9 mouse cellular contexts compared by ENCODE assay signal in the genomic region with DNA sequence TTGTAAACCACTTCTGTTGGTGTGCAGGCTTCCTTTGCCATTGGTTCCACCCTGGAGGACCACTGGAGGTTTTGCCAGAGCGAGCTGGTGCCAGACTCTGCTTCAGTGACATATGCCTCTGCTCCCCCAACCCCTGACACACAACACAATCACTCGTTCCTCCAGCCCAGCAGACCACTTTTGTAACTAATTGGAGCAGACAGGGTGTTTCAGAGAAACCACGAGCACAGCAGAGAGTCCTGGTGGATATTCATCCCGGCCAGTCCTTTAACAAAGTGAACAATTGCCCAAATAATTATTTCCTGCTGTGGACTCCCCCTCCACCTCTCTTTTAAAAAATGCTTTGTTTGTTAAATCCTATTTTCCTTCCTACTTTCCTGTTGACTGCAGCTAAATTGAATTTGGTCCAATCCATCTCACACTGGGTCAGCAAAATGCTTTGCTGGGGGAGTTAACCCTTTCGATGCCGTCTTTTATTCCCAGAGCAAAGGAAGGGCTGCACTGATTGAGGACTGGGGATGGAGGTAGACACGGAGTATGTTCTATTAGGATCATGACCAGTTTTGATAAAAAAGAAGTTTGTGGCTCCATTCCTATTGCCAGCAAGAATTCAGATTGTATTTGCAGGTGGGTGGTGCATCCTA.
DNase-seq lines count a peak whose midpoint lies in the region; ATAC-seq and TF ChIP-seq lines count a peak whose summit lies in the region.
"Had no signal": no experiment of that assay in that cellular context is flagged by ENCODE, and none has a peak within 500 bp of the region (broad histone marks: within the 10 kb centered on the region; RNA-seq: fewer than 3 reads in every experiment).

No protein-coding gene starts in this region.

- 28% methylated on average over 7 of the region's 7 CpGs for WGBS in lung, embryonic 15.5 days
- 16% methylated on average over 7 of the region's 7 CpGs for WGBS in embryonic facial prominence, embryonic 15.5 days
- WGBS in hindbrain, embryonic 15.5 days = 10% methylated on average over 7 of the region's 7 CpGs
- WGBS in midbrain, postnatal 0 days = 7% methylated on average over 7 of the region's 7 CpGs

- peaks cover 2% of the 10 kb centered on the region; the same call in 1 of the 2 replicates for H3K27me3 ChIP-seq in lung, embryonic 15.5 days
- peaks cover 31% of the 10 kb centered on the region for H3K27me3 ChIP-seq in embryonic facial prominence, embryonic 15.5 days
- 0 out of 2 replicates have a peak, but pooled peaks cover 10% of the 10 kb centered on the region for H3K27me3 ChIP-seq in hindbrain, embryonic 15.5 days
- no peaks in the 10 kb centered on the region for H3K27me3 ChIP-seq in midbrain, postnatal 0 days (ENCODE audit: insufficient read depth, low read length)

- no peak for ATAC-seq in lung, embryonic 15.5 days (ENCODE audit: borderline replicate concordance, extremely low read depth, low FRiP score, low TSS enrichment)
- peak; percentile 39; the same call in 1 of the 2 replicates for ATAC-seq in embryonic facial prominence, embryonic 15.5 days (ENCODE audit: insufficient number of reproducible peaks, low FRiP score, low TSS enrichment, low read depth)
- ATAC-seq in hindbrain, embryonic 15.5 days (ENCODE audit: low FRiP score, low read depth) = peak; percentile 61
- ATAC-seq in midbrain, postnatal 0 days (ENCODE audit: low FRiP score) = no peak

- DNase-seq in lung, postnatal 36 days = no peak
- DNase-seq in midbrain, postnatal 0 days (ENCODE audit: low spot score) = peak; percentile 68
- no peak for DNase-seq in layer of hippocampus, adult 18-20 months (ENCODE audit: low spot score in 2 of 2)
- DNase-seq in kidney, adult 9 months = no peak
- DNase-seq in gastrocnemius, postnatal 10 days = no peak
- DNase-seq: cerebellum, adult 9-11 months had no signal

- no peak for TF ChIP-seq CTCF in midbrain, postnatal 0 days (IDR thresholded peaks at IDR 0.05)

- H3K36me3 ChIP-seq in lung, embryonic 15.5 days = no peaks in the 10 kb centered on the region
- H3K36me3 ChIP-seq in embryonic facial prominence, embryonic 15.5 days = no peaks in the 10 kb centered on the region
- no peaks in the 10 kb centered on the region for H3K36me3 ChIP-seq in hindbrain, embryonic 15.5 days
- no peaks in the 10 kb centered on the region for H3K36me3 ChIP-seq in midbrain, postnatal 0 days (ENCODE audit: insufficient read depth, low read length)

- H3K27ac ChIP-seq in lung, embryonic 15.5 days = peak overlapping the region; percentile 55; the same call in 1 of the 2 replicates
- peak overlapping the region; percentile 30; the same call in 1 of the 2 replicates for H3K27ac ChIP-seq in embryonic facial prominence, embryonic 15.5 days (replicated peaks)
- H3K27ac ChIP-seq in hindbrain, embryonic 15.5 days (replicated peaks) = no peak overlapping the region
- H3K27ac ChIP-seq in midbrain, postnatal 0 days (ENCODE audit: low read depth, low read length) = no peak overlapping the region

- H3K4me2 ChIP-seq in lung, embryonic 15.5 days = no peak overlapping the region
- no peak overlapping the region for H3K4me2 ChIP-seq in embryonic facial prominence, embryonic 15.5 days (replicated peaks)
- no peak overlapping the region for H3K4me2 ChIP-seq in hindbrain, embryonic 15.5 days
- no peak overlapping the region for H3K4me2 ChIP-seq in midbrain, postnatal 0 days (ENCODE audit: low read depth, low read length, poor library complexity, severe bottlenecking)

- H3K4me1 ChIP-seq in lung, embryonic 15.5 days = peaks cover 32% of the 10 kb centered on the region
- H3K4me1 ChIP-seq in embryonic facial prominence, embryonic 15.5 days = peaks cover 25% of the 10 kb centered on the region
- H3K4me1 ChIP-seq in hindbrain, embryonic 15.5 days (replicated peaks) = peaks cover 29% of the 10 kb centered on the region
- no peaks in the 10 kb centered on the region for H3K4me1 ChIP-seq in midbrain, postnatal 0 days (ENCODE audit: insufficient read depth, low read length)

- H3K9me3 ChIP-seq in lung, embryonic 15.5 days = no peaks in the 10 kb centered on the region
- H3K9me3 ChIP-seq in embryonic facial prominence, embryonic 15.5 days (replicated peaks) = no peaks in the 10 kb centered on the region
- no peaks in the 10 kb centered on the region for H3K9me3 ChIP-seq in hindbrain, embryonic 15.5 days
- H3K9me3 ChIP-seq in midbrain, postnatal 0 days (ENCODE audit: low read length) = no peaks in the 10 kb centered on the region

- H3K4me3 ChIP-seq in lung, embryonic 15.5 days = no peak overlapping the region
- H3K4me3 ChIP-seq in embryonic facial prominence, embryonic 15.5 days (replicated peaks) = no peak overlapping the region
- no peak overlapping the region for H3K4me3 ChIP-seq in hindbrain, embryonic 15.5 days
- no peak overlapping the region for H3K4me3 ChIP-seq in midbrain, postnatal 0 days (ENCODE audit: low read depth, low read length)

- H3K9ac ChIP-seq in lung, embryonic 15.5 days = no peak overlapping the region
- no peak overlapping the region for H3K9ac ChIP-seq in embryonic facial prominence, embryonic 15.5 days
- H3K9ac ChIP-seq in hindbrain, embryonic 15.5 days = no peak overlapping the region
- H3K9ac ChIP-seq in midbrain, postnatal 0 days (replicated peaks; ENCODE audit: low read length, poor library complexity, severe bottlenecking) = no peak overlapping the region

Comparison
In these comparisons a context has a peak if more than half of its experiments do, and no peak if none do; other contexts are left out.
1. ATAC-seq: peak in embryonic facial prominence, embryonic 15.5 days (single experiment) and hindbrain, embryonic 15.5 days (single experiment); none in lung, embryonic 15.5 days (single experiment) and midbrain, postnatal 0 days (single experiment).
2. H3K27ac ChIP-seq: peak in lung, embryonic 15.5 days (single experiment) and embryonic facial prominence, embryonic 15.5 days (single experiment); none in hindbrain, embryonic 15.5 days (single experiment) and midbrain, postnatal 0 days (single experiment).